Mouse (Mus musculus): ENCODE measurements around the gene Vegfa. TPM values are rescaled to one million over a fixed set of nuclear protein-coding genes. Genes with fewer than 3 reads are reported as not detected.

The Vegfa gene
- polyA plus RNA-seq, 1 experiment from 2014 or later: 3.4 TPM

DNA sequence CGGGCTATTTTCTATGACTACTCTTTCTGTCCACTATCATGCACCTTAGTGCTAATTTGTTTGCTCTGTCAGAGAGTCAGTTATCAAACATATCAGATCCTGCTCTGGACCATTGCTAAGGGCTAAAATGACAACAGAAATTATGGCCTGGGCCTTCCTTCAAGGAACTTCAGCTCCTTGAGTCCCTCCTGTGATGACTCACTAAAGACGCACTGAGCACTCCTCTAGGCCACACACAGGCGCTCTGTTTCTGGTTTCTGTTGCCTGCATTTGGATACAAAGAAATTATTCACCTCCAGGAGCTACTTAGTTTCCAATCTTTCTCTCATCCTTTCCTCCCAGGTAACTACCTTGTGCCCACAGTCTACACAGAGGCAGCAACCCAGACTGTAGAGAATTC, 39.4 kb upstream of the Vegfa start:
- Histone ChIP-seq H3K4me3 (no peak overlapping the region), H3K9me3 (no peaks in the 10 kb centered on the region), H3K4me1 (peaks cover 4% of the 10 kb centered on the region; the same call in 1 of the 2 replicates), H3K36me3 (no peaks in the 10 kb centered on the region), H3K27ac (replicated peaks) (no peak overlapping the region), H3K9ac (replicated peaks) (no peak overlapping the region), H3K27me3 (no peaks in the 10 kb centered on the region), H3K4me2 (replicated peaks) (no peak overlapping the region)
- 93% methylated on average over 3 of the region's 3 CpGs for whole genome bisulfite sequencing
- ATAC-seq (ENCODE audit: low FRiP score, low read depth): no peak

DNA sequence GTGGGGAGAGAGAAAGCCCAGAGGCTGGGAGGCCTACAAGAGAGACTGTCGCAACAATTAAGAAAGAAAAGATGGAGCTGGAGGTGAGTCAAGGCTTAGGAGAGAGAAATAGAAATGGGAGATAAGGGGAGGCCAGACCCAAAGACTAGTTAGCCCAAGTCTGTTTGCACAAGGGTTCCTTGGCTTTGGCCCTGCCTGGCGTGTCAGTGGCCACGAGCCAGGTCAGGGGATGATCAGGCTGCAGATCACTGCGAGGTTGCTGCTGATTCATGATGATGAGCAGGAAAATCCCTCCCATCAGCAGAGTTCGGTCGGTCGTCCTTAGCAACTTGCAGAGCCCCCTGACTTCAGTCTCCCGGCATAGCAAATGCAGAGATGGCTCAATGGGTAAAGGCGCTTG, 37.9 kb upstream of the Vegfa start:
- Histone ChIP-seq H3K4me1 (peaks cover 4% of the 10 kb centered on the region; the same call in 1 of the 2 replicates), H3K36me3 (no peaks in the 10 kb centered on the region), H3K4me3 (no peak overlapping the region), H3K9ac (replicated peaks) (no peak overlapping the region), H3K27ac (replicated peaks) (no peak overlapping the region), H3K27me3 (no peaks in the 10 kb centered on the region), H3K9me3 (no peaks in the 10 kb centered on the region), H3K4me2 (replicated peaks) (no peak overlapping the region)
- ATAC-seq (ENCODE audit: low FRiP score, low read depth): no peak
- WGBS: 62% methylated on average over 9 of the region's 9 CpGs

DNA sequence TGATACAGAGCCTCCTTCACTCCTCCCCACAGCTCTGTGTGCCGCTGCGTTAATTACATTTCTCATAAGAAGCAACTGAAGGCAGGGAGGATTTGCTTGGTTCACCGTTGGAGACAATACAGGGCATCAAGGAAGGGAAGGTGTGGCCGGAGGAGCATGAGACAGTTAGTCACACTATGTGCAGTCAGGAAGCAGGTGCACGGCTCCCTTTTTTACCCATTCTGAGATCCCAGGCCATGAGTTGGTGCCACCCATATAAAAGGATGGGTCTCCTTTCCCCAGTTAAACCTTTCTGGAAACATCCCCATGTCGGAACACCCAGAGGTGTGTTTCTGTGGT, 31.8 kb upstream of the Vegfa start:
- Histone ChIP-seq H3K36me3 (no peaks in the 10 kb centered on the region), H3K4me2 (replicated peaks) (no peak overlapping the region), H3K27me3 (no peaks in the 10 kb centered on the region), H3K27ac (replicated peaks) (0 out of 2 replicates have a peak overlapping the region, but pooled peaks have one; percentile 1), H3K9ac (replicated peaks) (no peak overlapping the region), H3K4me3 (no peak overlapping the region), H3K4me1 (peaks cover 13% of the 10 kb centered on the region), H3K9me3 (no peaks in the 10 kb centered on the region)
- 57% methylated on average over 6 of the region's 6 CpGs for WGBS
- no peak for ATAC-seq (ENCODE audit: low FRiP score, low read depth)

GRCm38 (mm10) chr17:46063283-46063973, 31.3 kb upstream of the Vegfa start:
- 29% methylated on average over 10 of the region's 10 CpGs for WGBS
- Histone ChIP-seq H3K27ac (replicated peaks) (0 out of 2 replicates have a peak overlapping the region, but pooled peaks have one; percentile 1), H3K36me3 (no peaks in the 10 kb centered on the region), H3K4me1 (peaks cover 13% of the 10 kb centered on the region), H3K9me3 (no peaks in the 10 kb centered on the region), H3K9ac (replicated peaks) (no peak overlapping the region), H3K27me3 (no peaks in the 10 kb centered on the region), H3K4me2 (replicated peaks) (no peak overlapping the region), H3K4me3 (no peak overlapping the region)
- peak; percentile 68 for ATAC-seq (ENCODE audit: low FRiP score, low read depth)

DNA sequence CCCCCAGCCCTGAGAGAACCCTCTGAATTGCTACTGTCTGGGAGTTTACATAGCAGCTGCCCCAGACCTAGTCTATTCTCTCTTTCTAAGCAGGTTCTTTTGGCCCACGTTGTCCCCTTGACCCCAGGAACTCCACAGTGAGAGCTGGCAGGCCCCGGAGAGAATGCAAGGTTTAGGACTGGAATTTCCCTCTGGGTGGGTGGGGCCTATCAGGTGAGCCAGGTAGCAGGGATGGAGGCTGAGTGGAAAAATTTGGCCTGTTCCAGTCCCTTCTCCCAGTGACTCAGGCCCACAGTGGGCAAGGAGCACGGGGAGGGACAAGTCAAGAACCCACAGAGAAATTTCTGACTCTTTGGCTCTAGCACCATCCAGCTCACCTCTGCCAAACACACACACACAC, 28.1 kb upstream of the Vegfa start:
- H3K27me3 ChIP-seq: no peaks in the 10 kb centered on the region
- no peak overlapping the region for H3K4me2 ChIP-seq (replicated peaks)
- 64% methylated on average over 3 of the region's 3 CpGs for WGBS
- no peak overlapping the region for H3K4me3 ChIP-seq
- H3K9me3 ChIP-seq: no peaks in the 10 kb centered on the region
- no peak overlapping the region for H3K27ac ChIP-seq (replicated peaks)
- no peak for ATAC-seq (ENCODE audit: low FRiP score, low read depth)
- H3K9ac ChIP-seq (replicated peaks): no peak overlapping the region
- H3K4me1 ChIP-seq: peaks cover 13% of the 10 kb centered on the region
- H3K36me3 ChIP-seq: no peaks in the 10 kb centered on the region

- 88% methylated on average over 15 of the region's 15 CpGs for WGBS
- Histone ChIP-seq H3K9me3 (no peaks in the 10 kb centered on the region), H3K4me3 (no peak overlapping the region), H3K27me3 (no peaks in the 10 kb centered on the region), H3K4me2 (replicated peaks) (no peak overlapping the region), H3K27ac (replicated peaks) (no peak overlapping the region), H3K9ac (replicated peaks) (no peak overlapping the region), H3K36me3 (no peaks in the 10 kb centered on the region), H3K4me1 (peaks cover 13% of the 10 kb centered on the region)
- no peak for ATAC-seq (ENCODE audit: low FRiP score, low read depth)
Measured at GRCm38 (mm10) chr17:46059226-46059825, 27.2 kb upstream of the Vegfa start.

DNA sequence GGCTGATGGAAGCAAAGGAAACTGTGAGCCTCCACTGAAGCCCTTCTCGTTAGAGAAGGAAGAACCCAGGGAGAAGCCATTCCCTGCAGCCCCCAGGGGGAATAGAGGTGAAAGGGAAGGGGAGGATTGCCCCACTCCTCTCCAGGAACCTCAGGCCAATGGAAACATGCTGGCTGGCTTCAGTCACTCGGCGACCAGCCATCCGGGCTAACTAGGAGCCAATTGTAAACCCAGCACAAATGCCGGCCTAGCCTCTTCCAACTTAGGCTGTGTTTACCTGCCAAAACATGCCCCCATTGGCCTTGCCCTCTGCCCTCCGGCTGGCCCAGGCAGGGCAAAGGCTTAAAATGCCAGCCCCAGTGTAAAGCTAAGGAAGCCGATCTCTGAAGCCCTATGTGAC, 24.1 kb upstream of the Vegfa start:
- H3K9me3 ChIP-seq: no peaks in the 10 kb centered on the region
- ATAC-seq (ENCODE audit: low FRiP score, low read depth): no peak
- no peak overlapping the region; the same call in 1 of the 2 replicates for H3K9ac ChIP-seq (replicated peaks)
- H3K4me1 ChIP-seq: peaks cover 5% of the 10 kb centered on the region; the same call in 1 of the 2 replicates
- H3K36me3 ChIP-seq: no peaks in the 10 kb centered on the region
- no peaks in the 10 kb centered on the region for H3K27me3 ChIP-seq
- no peak overlapping the region for H3K27ac ChIP-seq (replicated peaks)
- no peak overlapping the region for H3K4me2 ChIP-seq (replicated peaks)
- 67% methylated on average over 7 of the region's 7 CpGs for WGBS
- no peak overlapping the region for H3K4me3 ChIP-seq

GRCm38 (mm10) chr17:46055736-46056135, 23.6 kb upstream of the Vegfa start:
- no peaks in the 10 kb centered on the region for H3K36me3 ChIP-seq
- H3K9me3 ChIP-seq: no peaks in the 10 kb centered on the region
- 86% methylated on average over 7 of the region's 7 CpGs for WGBS

GRCm38 (mm10) chr17:46053291-46053842, 21.2 kb upstream of the Vegfa start:
- H3K4me2 ChIP-seq (replicated peaks): no peak overlapping the region
- H3K36me3 ChIP-seq: no peaks in the 10 kb centered on the region
- ATAC-seq (ENCODE audit: low FRiP score, low read depth): no peak
- H3K27ac ChIP-seq (replicated peaks): no peak overlapping the region
- H3K9ac ChIP-seq (replicated peaks): no peak overlapping the region
- no peak overlapping the region for H3K4me3 ChIP-seq
- H3K9me3 ChIP-seq: no peaks in the 10 kb centered on the region
- WGBS: 76% methylated on average over 7 of the region's 7 CpGs
- peaks cover 5% of the 10 kb centered on the region; the same call in 1 of the 2 replicates for H3K4me1 ChIP-seq
- no peaks in the 10 kb centered on the region for H3K27me3 ChIP-seq

More at GRCm38 (mm10) chr17:46055736-46056135, 23.6 kb upstream of the Vegfa start:
- Histone ChIP-seq H3K4me3 (no peak overlapping the region), H3K27me3 (no peaks in the 10 kb centered on the region), H3K4me1 (peaks cover 5% of the 10 kb centered on the region; the same call in 1 of the 2 replicates), H3K9ac (replicated peaks) (no peak overlapping the region), H3K4me2 (replicated peaks) (no peak overlapping the region), H3K27ac (replicated peaks) (no peak overlapping the region)
- no peak for ATAC-seq (ENCODE audit: low FRiP score, low read depth)

GRCm38 (mm10) chr17:46052146-46052545, 20.0 kb upstream of the Vegfa start:
- H3K4me2 ChIP-seq (replicated peaks): no peak overlapping the region
- WGBS: 33% methylated on average over 3 of the region's 3 CpGs
- H3K27me3 ChIP-seq: no peaks in the 10 kb centered on the region
- H3K9ac ChIP-seq (replicated peaks): no peak overlapping the region
- ATAC-seq (ENCODE audit: low FRiP score, low read depth): no peak
- no peak overlapping the region for H3K4me3 ChIP-seq
- H3K27ac ChIP-seq (replicated peaks): no peak overlapping the region
- peaks cover 5% of the 10 kb centered on the region; the same call in 1 of the 2 replicates for H3K4me1 ChIP-seq
- H3K36me3 ChIP-seq: no peaks in the 10 kb centered on the region
- no peaks in the 10 kb centered on the region for H3K9me3 ChIP-seq

GRCm38 (mm10) chr17:46051356-46051755, 19.2 kb upstream of the Vegfa start:
- H3K27ac ChIP-seq (replicated peaks): no peak overlapping the region
- 87% methylated on average over 5 of the region's 5 CpGs for WGBS
- no peak overlapping the region for H3K9ac ChIP-seq (replicated peaks)
- no peaks in the 10 kb centered on the region for H3K36me3 ChIP-seq
- H3K4me1 ChIP-seq: peaks cover 5% of the 10 kb centered on the region; the same call in 1 of the 2 replicates
- no peak overlapping the region for H3K4me3 ChIP-seq
- no peaks in the 10 kb centered on the region for H3K27me3 ChIP-seq
- no peaks in the 10 kb centered on the region for H3K9me3 ChIP-seq
- no peak for ATAC-seq (ENCODE audit: low FRiP score, low read depth)
- H3K4me2 ChIP-seq (replicated peaks): no peak overlapping the region

DNA sequence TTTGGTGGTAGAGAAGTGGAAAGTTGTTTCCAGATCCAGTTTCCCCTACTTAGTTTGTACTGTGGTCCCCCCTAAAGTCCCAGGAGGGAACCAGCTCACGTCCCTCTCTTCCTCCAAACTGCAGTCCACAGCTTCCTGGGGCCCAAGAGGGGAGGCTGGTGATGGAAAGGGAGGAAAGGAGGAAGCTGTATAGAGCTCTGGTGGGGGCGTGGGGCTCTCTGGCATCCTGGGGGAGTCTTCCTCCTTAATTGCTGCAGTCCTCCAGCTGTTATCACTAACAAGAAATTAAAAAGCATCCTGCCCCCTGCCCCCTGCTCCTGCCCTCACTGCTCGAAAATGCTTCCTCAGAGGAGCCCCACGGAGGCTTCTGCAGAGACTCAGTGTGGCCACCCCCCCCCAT, 17.4 kb upstream of the Vegfa start:
- H3K4me1 ChIP-seq: peaks cover 5% of the 10 kb centered on the region; the same call in 1 of the 2 replicates
- ATAC-seq (ENCODE audit: low FRiP score, low read depth): no peak
- 64% methylated on average over 4 of the region's 4 CpGs for WGBS
- H3K27ac ChIP-seq (replicated peaks): no peak overlapping the region
- H3K4me2 ChIP-seq (replicated peaks): no peak overlapping the region
- no peak overlapping the region for H3K4me3 ChIP-seq
- no peaks in the 10 kb centered on the region for H3K9me3 ChIP-seq
- no peak overlapping the region for H3K9ac ChIP-seq (replicated peaks)
- H3K27me3 ChIP-seq: no peaks in the 10 kb centered on the region
- H3K36me3 ChIP-seq: no peaks in the 10 kb centered on the region
